Mouse (Mus musculus): Measurements from ENCODE around the gene Cnp.
"Not testable (repeated sequence)": the region's sequence is repeated elsewhere in the genome, so short reads cannot be mapped to it uniquely, and the experiment has no call there.

Cnp gene

GRCm38 (mm10) chr11:100552842-100553241 lies 21.9 kb upstream of the Cnp start:
- no peak for DNase-seq (ENCODE audit: low read depth, low spot score)

GRCm38 (mm10) chr11:100555583-100555982 lies 19.1 kb upstream of the Cnp start:
- DNase-seq (ENCODE audit: low read depth, low spot score) = peak; percentile 87

- DNase-seq (ENCODE audit: low read depth, low spot score) = no peak
These were observed 17.1 kb upstream of the Cnp start for GRCm38 (mm10) chr11:100557563-100557962.

- DNase-seq (ENCODE audit: low read depth, low spot score) = no peak
These were observed 15.2 kb upstream of the Cnp start for GRCm38 (mm10) chr11:100559476-100559875.

- no peak for DNase-seq (ENCODE audit: low read depth, low spot score)
These were observed 13.0 kb upstream of the Cnp start for GRCm38 (mm10) chr11:100561748-100562147.

- no peak for DNase-seq (ENCODE audit: low read depth, low spot score)
These were observed 10.4 kb upstream of the Cnp start for GRCm38 (mm10) chr11:100564297-100564696.

GRCm38 (mm10) chr11:100564703-100565102 lies 10.0 kb upstream of the Cnp start:
- no peak for DNase-seq (ENCODE audit: low read depth, low spot score)

- DNase-seq (ENCODE audit: low read depth, low spot score) = no peak
These were observed 7.5 kb upstream of the Cnp start for GRCm38 (mm10) chr11:100567229-100567628.

GRCm38 (mm10) chr11:100567815-100568245 lies 6.9 kb upstream of the Cnp start:
- no peak for DNase-seq (ENCODE audit: low read depth, low spot score)

GRCm38 (mm10) chr11:100568692-100569091 lies 6.0 kb upstream of the Cnp start:
- DNase-seq (ENCODE audit: low read depth, low spot score) = no peak

- DNase-seq (ENCODE audit: low read depth, low spot score) = peak; percentile 85
These were observed 4.9 kb upstream of the Cnp start for GRCm38 (mm10) chr11:100569789-100570188.

- DNase-seq (ENCODE audit: low read depth, low spot score) = peak; percentile 88
These were observed 4.1 kb upstream of the Cnp start for GRCm38 (mm10) chr11:100570430-100571201.

- no peak for DNase-seq (ENCODE audit: low read depth, low spot score)
These were observed 3.5 kb upstream of the Cnp start for GRCm38 (mm10) chr11:100571202-100571567.

GRCm38 (mm10) chr11:100574188-100574587 lies 516 bp upstream of the Cnp start:
- DNase-seq (ENCODE audit: low read depth, low spot score) = no peak

GRCm38 (mm10) chr11:100575484-100575855 lies 766 bp downstream of the Cnp start:
- no peak for DNase-seq (ENCODE audit: low read depth, low spot score)

- no peak for DNase-seq (ENCODE audit: low read depth, low spot score)
These were observed 1.6 kb downstream of the Cnp start for GRCm38 (mm10) chr11:100576256-100576655.

- DNase-seq (ENCODE audit: low read depth, low spot score) = no peak
These were observed 3.3 kb downstream of the Cnp start for GRCm38 (mm10) chr11:100577852-100578599.

GRCm38 (mm10) chr11:100579116-100579799 lies 4.6 kb downstream of the Cnp start:
- DNase-seq (ENCODE audit: low read depth, low spot score) = no peak

GRCm38 (mm10) chr11:100580275-100580674 lies 5.6 kb downstream of the Cnp start:
- DNase-seq (ENCODE audit: low read depth, low spot score) = no peak

GRCm38 (mm10) chr11:100581756-100582155 lies 7.1 kb downstream of the Cnp start:
- DNase-seq (ENCODE audit: low read depth, low spot score) = no peak

- not testable (repeated sequence) for DNase-seq (ENCODE audit: low read depth, low spot score)
These were observed 7.7 kb downstream of the Cnp start for GRCm38 (mm10) chr11:100582413-100582812.

- no peak for DNase-seq (ENCODE audit: low read depth, low spot score)
These were observed 8.1 kb downstream of the Cnp start for GRCm38 (mm10) chr11:100582836-100583235.

Measured in 3T3-L1 (cell line).